ENCODE assay signal across 8 mouse cellular contexts in the genomic region with DNA sequence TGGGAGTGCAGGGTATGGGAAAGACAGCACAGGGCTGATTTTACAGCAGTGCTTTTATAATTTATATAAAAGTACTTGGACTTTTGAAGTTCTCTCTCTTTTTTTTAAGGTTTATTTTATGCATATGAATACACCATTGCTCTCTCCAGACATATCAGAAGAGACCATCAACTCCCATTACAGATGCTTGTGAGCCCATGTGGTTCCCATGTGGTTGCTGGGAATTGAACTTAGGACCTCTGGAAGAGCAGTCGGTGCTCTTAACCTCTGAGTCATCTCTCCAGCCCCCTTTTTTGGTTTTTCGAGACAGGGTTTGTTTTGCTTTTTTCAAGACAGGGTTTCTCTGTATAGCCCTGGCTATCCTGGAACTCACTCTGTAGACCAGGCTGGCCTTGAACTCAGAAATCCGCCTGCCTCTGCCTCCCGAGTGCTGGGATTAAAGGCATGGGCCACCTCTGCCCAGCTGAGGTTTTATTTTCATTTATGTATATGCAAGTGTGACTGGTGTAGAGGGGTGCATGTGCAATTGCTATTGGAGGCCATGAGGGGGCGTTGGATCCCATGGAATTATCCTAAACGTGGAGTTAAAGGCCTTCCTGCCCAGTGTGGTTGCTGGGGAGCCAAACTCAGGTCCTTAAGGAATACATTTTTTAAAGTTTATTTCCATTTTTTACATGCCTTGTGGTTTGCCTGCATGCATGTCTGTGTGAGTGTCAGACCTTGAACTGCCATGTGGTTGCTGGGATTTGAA. TPM values are rescaled to one million over a fixed set of nuclear protein-coding genes. Genes with fewer than 3 reads are reported as not detected.
A peak's percentile ranks its signal among the peaks of the same experiment; 100 is the strongest.
DNase-seq lines count a peak whose midpoint lies in the region; ATAC-seq and TF ChIP-seq lines count a peak whose summit lies in the region.

No protein-coding gene starts in this region.

- no peaks in the 10 kb centered on the region for H3K27me3 ChIP-seq in heart, postnatal 0 days (ENCODE audit: control insufficient read depth, insufficient read depth, low read length)
- H3K27me3 ChIP-seq in hindbrain, embryonic 16.5 days (replicated peaks; ENCODE audit: control insufficient read depth, insufficient read depth, low read length), result no peaks in the 10 kb centered on the region
- no peaks in the 10 kb centered on the region for H3K27me3 ChIP-seq in midbrain, embryonic 15.5 days (replicated peaks)

- TF ChIP-seq EP300 in heart, postnatal 0 days (IDR thresholded peaks at IDR 0.05; ENCODE audit: low read depth), result no peak

- ATAC-seq in heart, postnatal 0 days (ENCODE audit: insufficient read depth, low read depth), result no peak
- ATAC-seq in hindbrain, embryonic 16.5 days, result no peak
- ATAC-seq in midbrain, embryonic 15.5 days (replicated peaks), result no peak

- H3K4me2 ChIP-seq in heart, postnatal 0 days (ENCODE audit: low read depth, low read length), result peak overlapping the region; percentile 97
- H3K4me2 ChIP-seq in hindbrain, embryonic 16.5 days (ENCODE audit: low read length), result peak overlapping the region; percentile 93
- H3K4me2 ChIP-seq in midbrain, embryonic 15.5 days, result peak overlapping the region; percentile 91

- H3K27ac ChIP-seq in heart, postnatal 0 days (ENCODE audit: low read depth), result no peak overlapping the region
- no peak overlapping the region for H3K27ac ChIP-seq in hindbrain, embryonic 16.5 days (ENCODE audit: low read depth, low read length)
- no peak overlapping the region for H3K27ac ChIP-seq in midbrain, embryonic 15.5 days

- TF ChIP-seq CTCF in heart, postnatal 0 days (IDR thresholded peaks at IDR 0.05; ENCODE audit: low read depth), result no peak

- WGBS in heart, postnatal 0 days, result 61% methylated on average over 6 of the region's 6 CpGs
- WGBS in hindbrain, embryonic 16.5 days, result 77% methylated on average over 6 of the region's 6 CpGs
- 69% methylated on average over 6 of the region's 6 CpGs for WGBS in midbrain, embryonic 15.5 days

- peak overlapping the region; percentile 81 for H3K4me3 ChIP-seq in heart, postnatal 0 days (ENCODE audit: low read depth, low read length)
- H3K4me3 ChIP-seq in hindbrain, embryonic 16.5 days (ENCODE audit: low read length), result peak overlapping the region; percentile 88
- H3K4me3 ChIP-seq in midbrain, embryonic 15.5 days, result peak overlapping the region; percentile 59

- peaks cover 7% of the 10 kb centered on the region for H3K4me1 ChIP-seq in heart, postnatal 0 days (ENCODE audit: control insufficient read depth, insufficient read depth)
- H3K4me1 ChIP-seq in hindbrain, embryonic 16.5 days (ENCODE audit: control insufficient read depth, insufficient read depth, low read depth, low read length), result peaks cover 18% of the 10 kb centered on the region
- peaks cover 22% of the 10 kb centered on the region for H3K4me1 ChIP-seq in midbrain, embryonic 15.5 days

- peak overlapping the region; percentile 73 for H3K9ac ChIP-seq in heart, postnatal 0 days (replicated peaks; ENCODE audit: low read depth, low read length)
- H3K9ac ChIP-seq in hindbrain, embryonic 16.5 days (ENCODE audit: low read depth, low read length), result peak overlapping the region; percentile 98
- peak overlapping the region; percentile 87 for H3K9ac ChIP-seq in midbrain, embryonic 15.5 days

- no peak for DNase-seq in heart, postnatal 0 days (ENCODE audit: low spot score)
- no peak for DNase-seq in heart, adult 9 months (ENCODE audit: low spot score in 2 of 2)
- DNase-seq in NIH3T3 (ENCODE audit: low read depth), result peak; percentile 66
- no peak for DNase-seq in frontal cortex, adult 2 months (ENCODE audit: extremely low spot score in 1 of 2, low spot score in 1 of 2)
- DNase-seq in spleen, adult 18-20 months, result no peak
- DNase-seq in right cerebral cortex, postnatal 14 days, result no peak

- peaks cover 29% of the 10 kb centered on the region for H3K36me3 ChIP-seq in heart, postnatal 0 days (replicated peaks; ENCODE audit: control insufficient read depth, insufficient read depth, low read length)
- H3K36me3 ChIP-seq in hindbrain, embryonic 16.5 days (ENCODE audit: control insufficient read depth, insufficient read depth, low read length), result peaks cover 8% of the 10 kb centered on the region; the same call in 1 of the 2 replicates
- H3K36me3 ChIP-seq in midbrain, embryonic 15.5 days (replicated peaks), result peaks cover 20% of the 10 kb centered on the region; the same call in 1 of the 2 replicates

- H3K9me3 ChIP-seq in heart, postnatal 0 days (replicated peaks; ENCODE audit: control insufficient read depth, low read length), result no peaks in the 10 kb centered on the region
- no peaks in the 10 kb centered on the region for H3K9me3 ChIP-seq in hindbrain, embryonic 16.5 days (ENCODE audit: control insufficient read depth, low read length)
- H3K9me3 ChIP-seq in midbrain, embryonic 15.5 days, result no peaks in the 10 kb centered on the region

RNA-seq across cellular contexts. Expression of gene Ccdc137, which starts 1.1 kb away (rescaled TPM):
- total RNA-seq in heart, postnatal 0 days (2014; rRNA removed; ENCODE audit: low replicate concordance), result 4.7 and 5.7 TPM in 2 replicates
- 11.2 and 12.6 TPM in 2 replicates for polyA plus RNA-seq in heart, postnatal 0 days (2015; fragmentation: Nextera tagmentation; extraction: Ambion mirVana)
- 23.5 and 25.9 TPM in 2 replicates for polyA plus RNA-seq in hindbrain, embryonic 16.5 days (2015; fragmentation: Nextera tagmentation; extraction: Ambion mirVana)
- 27.9 and 28.1 TPM in 2 replicates for polyA plus RNA-seq in midbrain, embryonic 15.5 days (2015; fragmentation: Nextera tagmentation; extraction: Ambion mirVana)
- 26.5 and 29.8 TPM in 2 replicates for polyA plus RNA-seq in frontal cortex, adult 2 months (2012; rRNA removed)

RNA-seq across cellular contexts. Expression of gene Oxld1, which starts 1.2 kb away (rescaled TPM):
- 69.2 and 85.3 TPM in 2 replicates for total RNA-seq in heart, postnatal 0 days (2014; rRNA removed; ENCODE audit: low replicate concordance)
- polyA plus RNA-seq in heart, postnatal 0 days (2015; fragmentation: Nextera tagmentation; extraction: Ambion mirVana), result 40.1 and 45.3 TPM in 2 replicates
- polyA plus RNA-seq in hindbrain, embryonic 16.5 days (2015; fragmentation: Nextera tagmentation; extraction: Ambion mirVana), result 10.8 and 15.8 TPM in 2 replicates
- 9.8 and 11.4 TPM in 2 replicates for polyA plus RNA-seq in midbrain, embryonic 15.5 days (2015; fragmentation: Nextera tagmentation; extraction: Ambion mirVana)
- polyA plus RNA-seq in frontal cortex, adult 2 months (2012; rRNA removed), result 14.3 and 15.4 TPM in 2 replicates

RNA-seq across cellular contexts. Expression of gene Pde6g, which starts 5.7 kb away (rescaled TPM):
- total RNA-seq in heart, postnatal 0 days (2014; rRNA removed; ENCODE audit: low replicate concordance), result not detected in 2 replicates
- 0.29 and 0.33 TPM in 2 replicates for polyA plus RNA-seq in heart, postnatal 0 days (2015; fragmentation: Nextera tagmentation; extraction: Ambion mirVana)
- 0.30 TPM in 1 of 2 replicates, not detected in the other for polyA plus RNA-seq in hindbrain, embryonic 16.5 days (2015; fragmentation: Nextera tagmentation; extraction: Ambion mirVana)
- 0.39 and 0.52 TPM in 2 replicates for polyA plus RNA-seq in midbrain, embryonic 15.5 days (2015; fragmentation: Nextera tagmentation; extraction: Ambion mirVana)
- 0.82 and 0.84 TPM in 2 replicates for polyA plus RNA-seq in frontal cortex, adult 2 months (2012; rRNA removed)

RNA-seq across cellular contexts. Expression of gene Arl16, which starts 8.4 kb away (rescaled TPM):
- total RNA-seq in heart, postnatal 0 days (2014; rRNA removed; ENCODE audit: low replicate concordance), result 35.4 and 48.3 TPM in 2 replicates
- 25.1 and 28.2 TPM in 2 replicates for polyA plus RNA-seq in heart, postnatal 0 days (2015; fragmentation: Nextera tagmentation; extraction: Ambion mirVana)
- 60.5 and 68.1 TPM in 2 replicates for polyA plus RNA-seq in hindbrain, embryonic 16.5 days (2015; fragmentation: Nextera tagmentation; extraction: Ambion mirVana)
- polyA plus RNA-seq in midbrain, embryonic 15.5 days (2015; fragmentation: Nextera tagmentation; extraction: Ambion mirVana), result 63.0 and 64.1 TPM in 2 replicates
- 48.0 and 52.0 TPM in 2 replicates for polyA plus RNA-seq in frontal cortex, adult 2 months (2012; rRNA removed)

RNA-seq across cellular contexts. Expression of gene Tspan10, which starts 16.6 kb away (rescaled TPM):
- total RNA-seq in heart, postnatal 0 days (2014; rRNA removed; ENCODE audit: low replicate concordance), result not detected in 2 replicates
- polyA plus RNA-seq in heart, postnatal 0 days (2015; fragmentation: Nextera tagmentation; extraction: Ambion mirVana), result 0.08 TPM in 1 of 2 replicates, not detected in the other
- polyA plus RNA-seq in hindbrain, embryonic 16.5 days (2015; fragmentation: Nextera tagmentation; extraction: Ambion mirVana), result not detected in 2 replicates
- not detected in 2 replicates for polyA plus RNA-seq in midbrain, embryonic 15.5 days (2015; fragmentation: Nextera tagmentation; extraction: Ambion mirVana)
- 0.54 and 0.61 TPM in 2 replicates for polyA plus RNA-seq in frontal cortex, adult 2 months (2012; rRNA removed)
